Mouse (Mus musculus): ENCODE measurements around the gene Cnr1.

Cnr1 gene

DNA sequence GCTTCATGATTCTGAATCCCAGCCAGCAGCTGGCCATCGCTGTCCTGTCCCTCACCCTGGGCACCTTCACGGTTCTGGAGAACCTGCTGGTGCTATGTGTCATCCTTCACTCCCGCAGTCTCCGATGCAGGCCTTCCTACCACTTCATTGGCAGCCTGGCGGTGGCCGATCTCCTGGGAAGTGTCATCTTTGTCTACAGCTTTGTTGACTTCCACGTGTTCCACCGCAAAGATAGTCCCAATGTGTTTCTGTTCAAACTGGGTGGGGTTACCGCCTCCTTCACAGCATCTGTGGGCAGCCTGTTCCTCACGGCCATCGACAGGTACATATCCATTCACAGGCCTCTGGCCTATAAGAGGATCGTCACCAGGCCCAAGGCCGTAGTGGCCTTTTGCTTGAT is 19.5 kb downstream of the Cnr1 start:
- DNase-seq, result no peak

DNA sequence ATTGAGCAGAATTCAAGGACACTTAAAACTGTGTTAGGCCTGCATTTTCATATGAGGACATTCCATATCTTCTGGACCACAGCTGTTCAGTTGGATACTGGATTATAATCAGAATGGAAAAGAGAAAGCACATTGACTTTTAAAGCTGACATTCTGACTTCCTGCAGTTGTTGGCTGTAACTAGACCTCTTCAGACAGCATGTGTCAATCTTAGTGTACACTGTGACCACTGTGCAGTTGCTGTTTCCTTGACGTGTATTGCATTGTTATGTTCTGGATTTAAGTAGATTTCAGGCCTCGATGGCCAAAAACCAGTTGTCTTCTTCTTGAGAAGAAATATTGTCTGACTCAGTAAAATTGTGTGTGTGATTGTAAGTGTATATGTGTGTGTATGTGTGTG is 21.3 kb downstream of the Cnr1 start:
- DNase-seq, result no peak

DNA sequence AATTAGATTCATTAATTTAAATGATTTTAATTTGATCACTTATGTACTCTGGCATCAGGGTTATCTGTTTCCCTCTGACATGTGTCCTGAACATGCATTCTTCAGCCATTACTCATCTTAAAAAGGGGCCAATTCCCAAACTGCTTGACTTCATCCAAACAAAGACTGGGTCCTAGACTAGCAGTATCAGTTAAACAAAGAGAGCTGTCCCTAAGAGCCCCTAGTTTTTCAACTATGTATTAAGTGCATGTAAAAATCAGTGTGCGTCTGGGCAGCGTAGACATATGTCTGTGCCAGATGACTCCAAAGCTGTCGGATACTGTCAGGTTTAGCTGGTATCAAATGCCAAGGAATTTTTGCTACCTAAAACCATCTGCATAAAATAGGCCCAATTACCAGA is 23.2 kb downstream of the Cnr1 start:
- no peak for DNase-seq

DNA sequence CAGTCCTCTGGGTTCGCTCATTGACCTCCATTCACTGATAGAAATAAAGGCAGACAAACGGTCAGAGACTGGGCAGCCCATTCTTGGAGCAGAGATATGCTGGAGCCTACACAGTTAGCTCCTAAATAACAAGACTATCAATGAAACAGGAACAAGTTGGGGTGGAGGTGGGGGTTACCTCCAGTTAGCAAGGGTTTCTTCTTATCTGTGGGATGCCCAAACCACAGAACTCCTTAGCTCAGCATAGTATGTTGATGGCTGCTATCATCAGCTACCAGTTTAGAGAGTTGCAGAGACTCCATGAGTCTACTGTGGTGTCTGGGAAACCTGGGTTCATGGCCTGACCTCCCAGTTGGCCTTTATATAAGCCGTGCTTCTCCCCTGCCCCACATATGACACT is 33.0 kb downstream of the Cnr1 start:
- DNase-seq, result no peak

DNA sequence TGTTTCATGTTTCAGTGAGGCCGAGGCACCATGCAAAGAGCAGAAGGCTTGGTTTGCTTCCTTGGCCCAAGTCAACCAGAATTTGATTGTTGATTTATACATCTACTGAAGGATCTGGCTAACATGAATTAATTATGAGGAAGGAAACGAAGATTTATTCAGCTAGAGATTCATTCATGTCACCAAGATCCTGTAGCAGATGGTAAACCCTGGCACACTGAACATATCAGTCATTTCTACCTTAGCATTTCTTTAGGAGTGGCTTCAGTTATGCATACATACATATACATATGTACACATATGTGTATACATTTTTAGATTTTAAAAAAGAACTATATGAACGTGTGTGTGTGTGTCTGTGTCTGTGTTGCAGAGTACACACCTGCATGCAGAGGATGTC is 34.1 kb downstream of the Cnr1 start:
- no peak for DNase-seq

DNA sequence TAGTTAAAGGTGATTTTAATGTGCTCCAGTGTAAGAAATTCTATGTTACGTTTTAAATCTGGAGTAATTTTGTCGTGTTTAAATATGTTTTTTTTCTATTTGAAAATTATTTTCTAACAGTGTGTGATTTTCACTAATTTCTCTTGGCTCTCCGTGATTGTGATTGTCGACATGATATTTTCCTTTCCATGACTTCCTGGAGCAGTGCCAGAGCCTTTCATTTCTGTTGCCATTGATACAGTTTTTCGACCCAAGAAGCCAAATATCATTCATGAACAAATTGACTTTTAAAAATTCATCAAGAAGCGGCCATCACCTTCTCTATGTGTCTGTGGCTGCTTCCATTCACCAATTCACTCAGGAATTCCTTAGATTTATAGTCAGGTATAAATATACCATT is 35.4 kb downstream of the Cnr1 start:
- DNase-seq, result no peak

DNA sequence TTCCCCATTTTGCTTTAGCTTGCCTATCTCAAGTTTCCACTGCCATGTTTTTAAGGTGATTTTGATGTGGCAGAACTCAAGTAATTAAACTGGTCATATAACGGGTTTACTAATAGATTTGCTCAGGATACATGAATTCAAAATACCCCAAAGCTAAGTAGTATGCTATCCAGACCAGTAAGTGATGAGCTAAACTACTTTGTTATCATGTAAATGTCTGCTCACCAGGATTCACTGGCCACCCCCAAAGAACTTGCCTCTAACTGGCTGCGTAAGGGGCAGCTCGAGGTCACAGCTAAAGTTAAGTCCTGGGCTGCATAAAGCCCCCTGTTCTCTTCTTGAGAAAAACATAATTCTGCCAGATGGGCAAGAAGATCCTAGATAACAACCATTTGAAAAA is 46.3 kb downstream of the Cnr1 start:
- no peak for DNase-seq

DNA sequence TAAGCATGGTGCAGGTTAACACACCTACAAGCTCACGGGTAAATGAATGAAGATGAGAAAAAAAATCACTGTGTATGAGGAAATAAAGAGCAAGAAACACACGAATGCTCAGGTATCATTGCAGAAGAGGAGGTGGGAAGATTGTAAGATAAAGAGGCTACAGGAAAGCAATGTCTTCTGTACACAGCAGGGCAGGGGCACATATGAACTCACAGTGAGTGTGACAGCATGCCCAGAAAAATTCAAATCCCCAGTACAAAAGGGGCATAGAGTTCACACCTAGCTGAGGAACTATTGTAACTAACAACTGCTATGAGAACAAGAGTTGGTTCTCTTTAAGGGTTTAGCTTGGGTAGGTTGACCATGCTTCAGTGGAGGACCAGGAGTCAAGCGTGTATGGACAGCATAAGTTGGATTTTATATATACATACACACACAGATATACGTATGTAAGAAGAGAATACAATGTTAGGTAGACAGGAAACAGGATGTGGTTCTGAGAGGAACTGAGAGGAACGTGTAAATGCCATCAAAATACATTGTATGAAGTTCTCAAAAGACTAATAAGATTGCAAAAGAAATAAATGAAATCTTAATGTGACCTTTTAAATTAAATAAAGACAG is 64.2 kb downstream of the Cnr1 start:
- no peak for DNase-seq

DNA sequence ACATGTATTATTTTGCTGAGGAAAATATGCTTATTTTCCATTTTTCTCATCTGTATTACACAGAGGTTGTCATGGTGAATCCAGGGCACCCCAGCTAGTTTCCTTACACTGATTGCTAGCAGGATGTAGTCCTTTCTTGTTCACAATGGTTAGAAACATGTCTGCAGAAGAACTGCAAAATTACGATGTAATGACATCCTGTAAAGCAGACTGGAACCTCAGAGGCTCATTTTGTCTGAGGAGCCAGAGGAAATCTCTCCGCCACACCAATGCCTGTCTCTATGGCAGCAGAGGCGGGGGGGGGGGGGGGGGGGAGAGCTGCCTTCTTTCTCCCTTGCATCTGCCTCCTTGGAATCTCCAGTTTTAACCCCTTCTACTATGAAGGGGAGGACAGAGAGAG is 68.3 kb downstream of the Cnr1 start:
- DNase-seq, result no peak

DNA sequence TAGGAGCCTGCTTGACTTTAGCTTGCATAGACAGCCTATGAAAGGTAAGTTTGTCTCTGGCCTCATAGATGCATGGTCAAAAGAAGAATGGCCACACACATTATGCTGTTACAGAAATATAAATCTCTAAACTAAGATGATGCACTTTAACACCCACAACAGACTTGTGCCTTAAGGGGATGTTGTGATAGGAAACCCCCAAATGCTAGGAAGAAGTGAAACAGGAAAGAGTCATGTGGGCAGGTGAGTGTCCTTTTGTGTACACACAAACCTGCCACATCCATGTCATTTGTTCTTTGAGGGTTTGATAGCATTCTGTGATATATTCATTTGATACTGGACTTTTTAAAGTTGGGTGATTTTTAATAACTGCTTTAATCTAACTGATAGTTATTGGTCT is 72.0 kb downstream of the Cnr1 start:
- no peak for DNase-seq
